Mouse (Mus musculus) layer of hippocampus, postnatal 14 days (tissue): ENCODE results near the gene Wnt7a. TPM values are rescaled to one million over a fixed set of nuclear protein-coding genes. Genes with fewer than 3 reads are reported as not detected.

ENCODE experiments used
- DNase-seq, 2 experiments: peaks; one replicate each; pipeline ENCODE4 v3.0.0; 2021 to 2022; ENCODE audit warnings: low spot score in 2 of 2, mixed read lengths in 1 of 2
- total RNA-seq, 2 experiments: library from RNA; stranded (reverse); gene quantifications; 2 replicates each; pipeline ENCODE4 v1.2.3; 2021

Gene Wnt7a
- total RNA-seq, 2 experiments from 2014 or later = 18.5 to 31.0 TPM

GRCm38 (mm10) chr6:91389141-91389540, 22.0 kb downstream of the Wnt7a start:
- no peak for DNase-seq

DNA sequence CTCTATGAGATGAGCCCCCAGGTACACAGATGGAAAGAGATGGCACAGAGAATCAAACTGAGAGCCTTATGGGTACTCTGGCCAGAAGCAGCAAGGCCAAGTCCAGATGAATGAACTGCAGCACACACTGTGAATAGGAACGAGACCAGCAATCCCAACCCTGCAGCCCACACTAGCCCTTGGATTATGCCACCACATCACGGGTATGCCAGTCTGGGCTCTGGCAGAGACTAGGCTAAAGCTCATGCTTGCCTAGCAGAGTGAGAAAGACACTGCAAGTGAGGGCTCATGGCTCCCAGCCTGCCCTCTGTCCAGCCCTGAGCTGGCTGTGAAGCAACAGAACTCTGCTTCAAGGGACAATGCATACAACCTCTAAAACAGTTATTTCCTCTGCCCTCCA, 26.7 kb downstream of the Wnt7a start:
- peak in 1 of 2 experiments; percentile 36 for DNase-seq

GRCm38 (mm10) chr6:91383871-91384270, 27.3 kb downstream of the Wnt7a start:
- peak in 1 of 2 experiments; percentile 34 for DNase-seq

GRCm38 (mm10) chr6:91383303-91383702, 27.9 kb downstream of the Wnt7a start:
- no peak for DNase-seq

DNA sequence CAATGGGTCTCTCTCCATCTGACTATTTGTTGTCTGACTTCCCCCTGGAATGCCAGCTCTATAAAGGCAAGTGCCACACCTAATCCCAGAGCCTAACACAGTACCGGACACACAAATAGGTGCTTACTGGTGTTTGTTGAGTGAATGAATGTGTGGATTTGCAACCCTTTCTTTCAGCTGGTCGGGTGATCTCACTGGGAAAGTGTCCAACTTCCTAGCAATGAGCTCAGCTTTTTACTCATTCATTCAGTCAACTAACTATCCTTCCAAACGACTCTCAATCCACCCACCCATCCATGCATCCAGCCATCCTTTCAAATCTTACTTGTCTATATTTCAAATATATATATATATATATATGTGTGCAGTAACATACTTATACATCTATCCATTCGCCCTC, 31.3 kb downstream of the Wnt7a start:
- DNase-seq = no peak

DNA sequence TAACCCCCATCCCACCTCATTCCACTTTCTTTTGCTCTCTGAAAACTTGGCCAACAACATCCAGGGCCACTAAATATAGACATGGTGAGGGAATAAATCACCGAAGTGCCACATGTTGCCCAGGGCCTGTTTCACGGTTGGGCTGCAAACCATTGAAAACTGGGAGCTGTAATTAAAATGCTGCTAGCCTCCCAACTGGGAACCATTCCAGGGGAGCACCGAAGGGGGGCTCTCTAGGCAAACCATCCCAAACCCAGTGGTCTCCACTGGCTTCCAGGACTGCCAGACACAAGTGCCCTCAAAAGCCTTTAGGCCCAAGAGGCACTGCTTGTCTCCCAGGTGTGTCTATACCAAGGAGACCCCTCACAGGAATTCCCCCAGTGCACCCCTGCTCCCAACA, 31.9 kb downstream of the Wnt7a start:
- no peak for DNase-seq

- no peak for DNase-seq
These were observed 38.2 kb downstream of the Wnt7a start for GRCm38 (mm10) chr6:91372977-91373376.

- no peak for DNase-seq
These were observed 38.6 kb downstream of the Wnt7a start for GRCm38 (mm10) chr6:91372586-91372971.

- no peak for DNase-seq
These were observed 39.1 kb downstream of the Wnt7a start for GRCm38 (mm10) chr6:91371912-91372585.

DNA sequence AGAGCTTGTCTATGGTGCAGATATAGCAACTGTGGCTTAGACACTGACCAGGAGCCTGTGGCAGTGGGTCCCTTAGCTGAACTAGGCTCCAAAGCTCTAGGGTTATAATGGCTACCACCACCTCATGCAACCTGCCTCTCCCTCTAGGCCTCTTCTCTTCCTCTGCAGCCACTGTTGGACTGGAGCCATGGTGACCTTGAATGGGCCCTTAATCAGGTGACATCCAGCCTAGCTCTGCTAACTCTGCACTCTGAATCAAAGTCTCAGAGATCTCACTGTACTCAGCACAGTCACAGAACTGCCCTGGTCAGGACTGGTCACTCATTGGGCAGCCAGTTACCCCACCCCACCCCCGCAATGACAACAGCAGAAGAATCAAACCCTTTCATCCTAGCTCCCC, 44.4 kb downstream of the Wnt7a start:
- no peak for DNase-seq

DNA sequence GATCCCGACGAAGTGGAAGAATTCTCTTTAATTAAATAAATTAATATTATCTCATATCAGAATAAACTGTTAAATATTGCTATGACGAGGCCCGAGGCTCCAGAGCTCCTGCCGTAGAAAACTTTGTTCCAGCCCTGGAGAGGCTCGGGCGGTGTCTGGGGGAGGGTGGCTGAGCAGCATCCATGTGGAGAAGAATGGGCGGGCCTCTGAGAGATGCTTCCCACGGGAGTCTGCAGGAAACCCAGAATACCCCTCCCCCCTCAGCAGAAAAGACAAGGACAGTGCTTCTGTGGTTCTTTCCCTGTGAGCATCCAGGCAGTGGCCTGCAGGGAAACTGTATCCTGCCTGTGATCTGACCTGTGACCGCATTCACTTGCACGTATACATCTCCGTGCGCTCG, 45.7 kb downstream of the Wnt7a start:
- DNase-seq = no peak

GRCm38 (mm10) chr6:91362756-91363155, 48.4 kb downstream of the Wnt7a start:
- no peak for DNase-seq

- no peak for DNase-seq
These were observed 50.2 kb downstream of the Wnt7a start for GRCm38 (mm10) chr6:91360998-91361397.

- DNase-seq = no peak
These were observed 50.8 kb downstream of the Wnt7a start for GRCm38 (mm10) chr6:91360371-91360690.

DNA sequence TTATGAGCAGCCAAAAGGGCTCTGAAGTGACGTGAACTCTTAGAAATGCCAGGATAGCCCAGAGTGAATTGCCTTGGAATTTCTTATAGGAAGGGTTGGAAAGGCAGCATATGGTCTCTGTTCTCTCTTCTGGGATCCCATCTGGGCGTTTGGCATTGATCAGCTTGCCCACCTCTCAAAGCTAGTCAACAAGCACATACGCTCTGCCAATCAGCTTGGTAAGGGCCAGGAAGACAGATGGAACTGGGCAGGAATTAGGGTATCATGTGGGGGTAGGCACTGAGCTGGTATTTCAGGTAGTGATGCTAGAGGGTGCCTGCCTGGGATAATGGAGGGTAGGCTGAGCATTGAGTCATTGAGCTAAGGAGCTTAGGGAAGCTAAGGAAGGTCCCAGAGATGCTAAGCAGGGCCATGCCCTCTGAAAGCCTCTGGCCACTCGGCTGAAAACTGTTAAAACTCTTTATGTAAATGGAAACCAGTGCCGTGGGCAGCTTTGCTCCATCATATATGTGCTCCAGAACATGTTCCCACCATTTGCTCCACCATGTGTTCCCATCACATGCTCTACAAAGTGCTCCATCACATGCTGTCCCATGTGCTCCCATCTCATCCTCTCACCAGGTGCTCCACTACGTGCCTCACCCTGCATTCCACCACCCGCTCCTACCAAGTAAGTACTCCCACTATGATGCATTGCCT, 51.3 kb downstream of the Wnt7a start:
- peak; percentile 71 to 90 for DNase-seq

DNA sequence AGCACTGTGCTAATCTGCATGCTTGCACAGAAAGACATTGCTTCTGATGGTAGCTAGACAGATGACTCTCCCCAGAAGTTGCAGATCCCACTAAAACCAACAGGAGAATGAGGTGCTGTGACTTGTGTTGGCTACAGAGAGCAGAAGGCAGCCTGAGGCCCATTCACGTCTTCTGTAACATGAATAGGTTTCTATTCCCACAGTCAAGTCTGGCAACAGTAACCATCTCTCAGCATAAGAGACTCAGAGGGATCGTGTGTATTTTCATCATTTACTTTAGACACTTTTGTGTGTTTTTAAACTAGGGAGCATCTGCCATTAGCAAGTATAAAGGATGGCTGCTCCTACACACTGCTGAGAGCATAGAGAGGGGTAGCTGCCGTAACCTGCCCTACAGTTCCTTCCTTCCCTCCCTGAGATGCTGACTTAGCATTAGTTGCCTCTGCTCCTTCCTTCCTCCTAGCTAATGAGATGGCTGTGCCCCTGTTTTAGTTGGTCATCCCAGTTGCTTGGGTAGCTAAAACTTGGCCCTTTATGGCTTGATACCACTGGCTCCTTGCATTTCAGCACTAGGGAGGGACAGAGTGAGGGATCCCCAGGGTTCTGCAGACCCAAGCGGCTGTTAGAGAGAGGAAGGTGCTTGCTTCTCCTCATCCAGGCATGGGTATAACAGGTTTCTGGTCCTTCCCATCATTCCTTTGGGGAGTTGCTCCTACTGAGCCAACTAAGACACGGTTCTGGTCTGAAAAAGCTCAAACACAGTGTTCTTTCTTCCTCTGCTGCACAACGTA, 52.1 kb downstream of the Wnt7a start:
- DNase-seq = no peak

DNA sequence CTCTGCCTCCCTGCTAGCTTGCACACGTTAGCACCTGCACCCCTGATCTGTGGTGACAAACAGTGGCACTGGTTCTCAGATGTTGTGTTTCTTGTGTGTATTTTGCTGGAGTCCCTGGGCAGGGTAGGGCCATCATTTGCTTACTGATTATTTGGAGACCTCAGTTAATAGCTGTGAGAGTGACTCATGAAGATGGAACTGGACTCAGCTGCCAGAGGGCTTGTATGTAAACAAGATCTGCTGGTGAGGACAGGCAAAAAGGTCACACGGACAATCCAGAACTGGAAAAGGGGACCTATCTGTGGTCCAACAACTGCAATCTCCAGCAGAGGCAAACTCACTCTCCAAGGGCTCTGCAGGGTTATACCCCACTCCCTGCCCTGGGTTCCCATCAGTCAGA, 52.8 kb downstream of the Wnt7a start:
- no peak for DNase-seq

DNA sequence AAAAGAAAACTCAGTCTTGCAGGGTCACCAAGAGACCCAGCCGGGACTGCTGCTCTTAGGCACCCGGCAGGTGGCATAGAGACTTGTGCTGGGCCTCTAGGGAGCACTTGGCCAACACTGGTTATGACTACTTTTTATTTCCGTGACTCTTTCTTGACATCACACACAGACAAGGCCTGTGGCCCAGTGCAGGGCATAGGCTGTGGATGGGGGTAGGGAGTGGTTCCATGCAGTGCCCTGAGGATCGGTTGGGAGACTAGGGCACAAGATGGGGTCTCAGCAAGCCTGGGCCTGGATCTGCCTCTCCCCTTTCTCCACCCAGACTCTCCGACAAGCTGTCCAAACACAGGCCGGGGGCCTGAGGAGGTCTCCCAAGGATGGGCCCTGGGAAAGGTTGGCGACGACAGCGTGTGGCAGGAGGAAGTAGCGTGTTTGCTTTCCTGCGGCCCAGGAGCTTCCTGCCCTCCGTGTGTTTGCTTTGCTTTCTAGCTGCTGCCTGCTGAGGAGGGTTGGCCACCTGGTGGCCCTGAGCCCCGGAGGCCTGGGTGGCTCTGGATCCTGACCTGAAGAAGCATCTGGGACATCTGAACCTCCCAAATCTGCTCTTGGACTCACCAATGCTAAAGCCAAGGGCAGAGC, 53.8 kb downstream of the Wnt7a start:
- no peak for DNase-seq

GRCm38 (mm10) chr6:91349620-91350019, 61.5 kb downstream of the Wnt7a start:
- no peak for DNase-seq

DNA sequence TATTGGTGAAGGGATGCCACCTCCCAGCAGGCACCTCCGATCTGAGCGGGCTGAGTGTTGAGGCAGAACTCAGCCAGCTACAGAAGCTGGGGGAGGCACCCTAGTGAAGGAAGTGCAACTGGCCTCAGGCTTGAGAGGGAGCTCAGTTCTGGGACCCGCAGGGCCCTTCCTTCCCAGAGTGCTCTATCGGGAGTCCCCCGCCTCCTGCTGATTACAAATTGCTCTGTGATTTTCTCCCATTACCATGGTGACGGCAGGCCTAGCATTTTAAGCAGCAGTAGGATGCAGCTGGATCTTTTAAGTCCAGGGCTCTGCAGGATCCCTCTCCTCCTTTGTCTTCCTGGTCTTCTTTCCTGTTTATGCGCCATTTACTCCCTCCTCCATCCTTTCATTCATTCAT, 63.4 kb downstream of the Wnt7a start:
- DNase-seq = peak in 1 of 2 experiments; percentile 60

DNA sequence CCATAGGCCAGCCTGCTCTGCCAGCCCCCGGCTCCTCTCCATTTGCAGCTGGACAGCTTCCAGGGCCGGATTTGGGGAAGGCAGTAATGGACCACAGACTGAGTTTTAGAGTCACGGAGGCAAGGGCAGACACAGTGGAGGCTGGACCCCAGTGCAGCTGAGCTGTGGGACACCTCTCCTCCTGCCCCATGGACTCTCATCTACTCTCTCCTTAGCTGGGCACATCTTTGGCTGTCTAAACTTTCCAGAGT, 64.3 kb downstream of the Wnt7a start:
- DNase-seq = no peak
